Comparison of ENCODE assay signal across 31 mouse cellular contexts in genomic region chr11:108382664-108383063, GRCm38 (mm10). TPM values are rescaled to one million over a fixed set of nuclear protein-coding genes. Genes with fewer than 3 reads are reported as not detected.
"Had no signal": no experiment of that assay in that cellular context is flagged by ENCODE, and none has a peak within 500 bp of the region (broad histone marks: within the 10 kb centered on the region; RNA-seq: fewer than 3 reads in every experiment).

No protein-coding gene starts in this region.

- H3K27me3 ChIP-seq: embryonic facial prominence, embryonic 12.5 days; embryonic facial prominence, embryonic 13.5 days; embryonic facial prominence, embryonic 15.5 days; forebrain, embryonic 12.5 days; forebrain, embryonic 13.5 days; forebrain, embryonic 15.5 days had no signal

- H3K9ac ChIP-seq: embryonic facial prominence, embryonic 12.5 days; embryonic facial prominence, embryonic 13.5 days; embryonic facial prominence, embryonic 15.5 days; forebrain, embryonic 12.5 days; forebrain, embryonic 13.5 days; forebrain, embryonic 15.5 days; forebrain, postnatal 0 days had no signal

- H3K4me1 ChIP-seq: embryonic facial prominence, embryonic 12.5 days had no signal

- H3K4me3 ChIP-seq: embryonic facial prominence, embryonic 10.5 days; embryonic facial prominence, embryonic 12.5 days; embryonic facial prominence, embryonic 13.5 days; embryonic facial prominence, embryonic 15.5 days; erythroblast, embryonic 14.5 days; forebrain, embryonic 10.5 days; forebrain, embryonic 12.5 days; forebrain, embryonic 13.5 days; forebrain, embryonic 15.5 days; gastrocnemius, adult 2 months had no signal

- H3K27ac ChIP-seq: embryonic facial prominence, embryonic 10.5 days; embryonic facial prominence, embryonic 12.5 days; embryonic facial prominence, embryonic 13.5 days; embryonic facial prominence, embryonic 15.5 days; forebrain, embryonic 10.5 days; forebrain, embryonic 12.5 days; forebrain, embryonic 13.5 days; forebrain, embryonic 15.5 days; gastrocnemius, adult 2 months had no signal

- DNase-seq: cerebellum, adult 2 months; cerebellum, adult 8-10 months; cerebellum, adult 9-10 months; cerebellum, adult 9-11 months; cerebellum, postnatal 10 days; cerebellum, postnatal 14 days; cerebellum, postnatal 25 days; cerebellum, postnatal 36 days; embryo, embryonic 11 days; forebrain, postnatal 0 days; gastrocnemius, adult 2 months; gastrocnemius, postnatal 10 days; gastrocnemius, postnatal 14 days; gastrocnemius, postnatal 25 days; gastrocnemius, postnatal 36 days; heart, adult 11 months; heart, adult 18-20 months had no signal

- H3K9me3 ChIP-seq: embryonic facial prominence, embryonic 10.5 days; embryonic facial prominence, embryonic 12.5 days; embryonic facial prominence, embryonic 13.5 days; embryonic facial prominence, embryonic 15.5 days; forebrain, embryonic 10.5 days; forebrain, embryonic 12.5 days; forebrain, embryonic 13.5 days; forebrain, embryonic 15.5 days had no signal

- H3K36me3 ChIP-seq: embryonic facial prominence, embryonic 10.5 days; embryonic facial prominence, embryonic 12.5 days; embryonic facial prominence, embryonic 13.5 days; embryonic facial prominence, embryonic 15.5 days; forebrain, embryonic 10.5 days; forebrain, embryonic 12.5 days; forebrain, embryonic 15.5 days had no signal

- H3K4me2 ChIP-seq: embryonic facial prominence, embryonic 12.5 days; embryonic facial prominence, embryonic 13.5 days; embryonic facial prominence, embryonic 15.5 days; forebrain, embryonic 12.5 days; forebrain, embryonic 13.5 days; forebrain, embryonic 15.5 days had no signal

- ATAC-seq: forebrain, embryonic 13.5 days; forebrain, embryonic 14.5 days; forebrain, embryonic 15.5 days; forebrain, embryonic 16.5 days; forebrain, postnatal 0 days had no signal

RNA-seq across cellular contexts. Expression of gene Apoh, which starts 39.5 kb away (rescaled TPM):
- total RNA-seq: common myeloid progenitor, adult 5-6 weeks; granulocyte monocyte progenitor cell, adult 5-6 weeks had no signal
- polyA plus RNA-seq: embryonic facial prominence, embryonic 10.5 days; embryonic facial prominence, embryonic 15.5 days; erythroblast, embryonic 14.5 days; forebrain, embryonic 10.5 days; forebrain, embryonic 11.5 days; forebrain, embryonic 12.5 days; forebrain, embryonic 14.5 days; forebrain, embryonic 15.5 days had no signal

RNA-seq across cellular contexts. Expression of gene Cep112, which starts 42.3 kb away (rescaled TPM):
- polyA plus RNA-seq: erythroblast, embryonic 14.5 days had no signal
